Mouse (Mus musculus) c-Kit-positive CD71-positive TER-119-negative erythroid progenitor cells, embryonic 14.5 days (primary cell): ENCODE results near the gene Hif3a.
A peak's percentile ranks its signal among the peaks of the same experiment; 100 is the strongest.
"Not testable (repeated sequence)": the region's sequence is repeated elsewhere in the genome, so short reads cannot be mapped to it uniquely, and the experiment has no call there.

Experiments used
- DNase-seq: peaks from one replicate; pipeline ENCODE4 v3.0.0-alpha.2; 2013; ENCODE audit warnings: low read depth

Hif3a gene

GRCm38 (mm10) chr7:17062389-17062788 is at the start of gene Hif3a:
TSS of gene Hif3a (minus strand) at chr7:17062427.
- no peak for DNase-seq

GRCm38 (mm10) chr7:17101631-17102030 is 39.4 kb upstream of the Hif3a start:
- not testable (repeated sequence) for DNase-seq

DNA sequence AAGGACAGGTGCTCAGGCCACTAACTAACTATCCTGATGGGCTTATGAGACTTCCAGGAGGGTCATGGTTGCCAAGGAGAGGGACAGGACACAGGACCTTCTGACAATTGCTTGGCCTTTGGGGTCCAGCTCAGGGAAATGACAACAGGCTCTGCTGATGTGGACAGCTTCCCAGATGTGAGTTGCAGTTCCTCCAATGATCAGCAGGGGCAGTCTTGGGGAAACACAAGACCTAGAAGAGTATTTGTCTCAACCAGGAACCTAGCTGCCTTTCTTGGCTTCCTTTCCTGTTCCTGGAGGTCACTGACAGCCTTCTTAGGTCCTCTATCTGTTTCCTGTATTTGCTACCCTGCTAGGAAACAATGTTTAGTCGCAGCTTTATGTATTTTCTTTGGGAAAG is 29.1 kb upstream of the Hif3a start:
- DNase-seq, result peak; percentile 16

GRCm38 (mm10) chr7:17090058-17090585 is 27.9 kb upstream of the Hif3a start:
- no peak for DNase-seq

- no peak for DNase-seq
These were observed 25.5 kb upstream of the Hif3a start for GRCm38 (mm10) chr7:17087731-17088130.

DNA sequence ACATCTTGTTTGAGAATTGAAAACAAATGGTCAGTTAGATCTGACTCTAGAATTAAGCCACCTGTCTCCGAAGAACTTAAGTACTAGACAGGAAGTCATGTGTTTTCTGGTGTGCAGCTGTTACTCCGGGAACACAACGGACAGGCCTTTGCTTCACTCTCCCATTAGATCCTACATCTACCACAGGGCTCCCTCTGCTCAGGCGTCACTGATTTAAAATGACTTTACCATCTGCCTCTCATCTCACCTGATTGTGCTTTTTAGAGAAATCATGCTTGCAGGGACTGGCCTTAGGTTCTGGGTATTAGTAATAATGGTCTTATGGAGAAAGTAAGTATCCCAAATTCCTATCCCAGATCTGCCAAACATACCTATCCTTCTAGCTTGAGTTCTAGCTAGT is 20.5 kb upstream of the Hif3a start:
- no peak for DNase-seq

GRCm38 (mm10) chr7:17078076-17078654 is 15.9 kb upstream of the Hif3a start:
- DNase-seq, result no peak

DNA sequence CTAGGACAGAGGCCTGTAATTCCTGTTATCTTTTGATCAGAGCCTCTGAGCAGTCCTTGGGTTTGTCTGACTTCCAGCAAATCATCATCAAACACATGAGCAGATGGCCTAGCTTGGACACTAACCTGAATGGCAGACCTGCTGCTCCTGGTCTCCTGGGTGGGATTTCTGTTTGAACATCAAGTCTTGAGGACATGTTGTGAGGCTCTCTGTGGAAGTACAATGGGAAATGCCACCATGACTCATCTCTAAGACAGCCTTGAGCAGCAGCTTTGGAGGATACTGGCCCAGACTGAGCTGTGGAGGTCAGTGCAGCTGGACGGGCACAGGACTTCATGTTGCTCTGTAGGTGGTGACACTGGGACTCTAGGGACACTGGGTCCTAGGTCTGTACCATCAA is 14.3 kb upstream of the Hif3a start:
- DNase-seq, result no peak

DNA sequence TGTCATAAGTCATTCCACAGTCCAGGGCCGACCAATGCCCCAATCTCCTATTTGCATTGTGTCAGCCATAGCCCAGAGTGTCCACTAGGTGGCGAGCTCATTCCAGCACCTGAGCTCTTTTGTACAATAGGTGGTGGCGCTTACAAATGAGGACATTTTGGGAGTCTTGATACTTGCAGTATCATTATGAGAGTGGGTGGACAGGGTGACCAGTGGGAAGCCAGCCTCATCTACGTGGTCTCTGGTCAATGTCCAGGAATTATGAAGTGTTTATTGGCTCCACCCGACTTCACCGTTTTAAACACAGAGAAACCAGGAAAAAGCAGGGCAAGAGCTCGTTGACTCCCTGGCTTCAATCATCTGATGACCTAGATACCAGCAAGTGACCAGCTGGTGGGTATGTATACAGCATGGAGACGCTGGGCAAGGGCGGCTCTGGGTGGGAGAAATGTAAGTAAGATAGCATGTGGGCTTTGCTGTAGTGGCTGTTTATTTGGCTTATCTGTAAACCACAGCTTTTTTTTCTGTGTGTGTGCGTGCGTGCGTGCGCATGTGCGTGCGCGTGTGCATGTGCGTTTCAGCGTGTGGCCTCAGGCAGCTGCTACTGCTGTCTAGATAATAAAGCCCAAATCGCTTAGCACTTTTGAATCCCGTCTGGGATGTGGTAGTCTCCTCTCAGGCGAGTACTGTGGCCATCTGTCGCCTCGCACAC is 11.8 kb upstream of the Hif3a start, which contains the start of gene Psg16:
Gene Psg16 (plus strand): TSS at position 137 of the 712 bp plus-strand sequence.
- peak; percentile 67 for DNase-seq

- no peak for DNase-seq
These were observed 11.3 kb upstream of the Hif3a start for GRCm38 (mm10) chr7:17073513-17073903.

GRCm38 (mm10) chr7:17067651-17068050 is 5.4 kb upstream of the Hif3a start:
- DNase-seq, result not testable (repeated sequence)

DNA sequence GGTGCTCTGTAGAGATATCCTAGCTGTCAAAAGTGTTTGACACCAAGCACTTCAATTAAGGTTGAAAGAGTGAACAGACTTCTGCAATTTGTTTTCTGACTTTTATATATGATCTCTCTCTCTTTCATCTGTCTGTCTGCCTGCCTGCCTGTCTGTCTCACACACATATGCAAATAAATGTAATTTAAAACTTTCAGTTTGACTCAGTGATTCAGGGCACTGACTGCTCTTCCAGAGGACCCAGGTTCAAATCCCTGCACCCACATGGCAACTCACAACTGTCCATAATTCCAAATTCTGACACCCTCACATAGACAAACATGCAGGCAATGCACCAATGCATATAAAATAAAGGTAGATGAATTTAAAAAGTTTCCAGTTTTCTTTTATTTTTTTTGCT is 4.8 kb upstream of the Hif3a start:
- DNase-seq, result no peak

- DNase-seq, result peak; percentile 67
These were observed 4.2 kb upstream of the Hif3a start for GRCm38 (mm10) chr7:17066412-17066811.

GRCm38 (mm10) chr7:17065620-17066019 is 3.4 kb upstream of the Hif3a start:
- DNase-seq, result no peak

GRCm38 (mm10) chr7:17062845-17063244 is 618 bp upstream of the Hif3a start:
- no peak for DNase-seq

DNA sequence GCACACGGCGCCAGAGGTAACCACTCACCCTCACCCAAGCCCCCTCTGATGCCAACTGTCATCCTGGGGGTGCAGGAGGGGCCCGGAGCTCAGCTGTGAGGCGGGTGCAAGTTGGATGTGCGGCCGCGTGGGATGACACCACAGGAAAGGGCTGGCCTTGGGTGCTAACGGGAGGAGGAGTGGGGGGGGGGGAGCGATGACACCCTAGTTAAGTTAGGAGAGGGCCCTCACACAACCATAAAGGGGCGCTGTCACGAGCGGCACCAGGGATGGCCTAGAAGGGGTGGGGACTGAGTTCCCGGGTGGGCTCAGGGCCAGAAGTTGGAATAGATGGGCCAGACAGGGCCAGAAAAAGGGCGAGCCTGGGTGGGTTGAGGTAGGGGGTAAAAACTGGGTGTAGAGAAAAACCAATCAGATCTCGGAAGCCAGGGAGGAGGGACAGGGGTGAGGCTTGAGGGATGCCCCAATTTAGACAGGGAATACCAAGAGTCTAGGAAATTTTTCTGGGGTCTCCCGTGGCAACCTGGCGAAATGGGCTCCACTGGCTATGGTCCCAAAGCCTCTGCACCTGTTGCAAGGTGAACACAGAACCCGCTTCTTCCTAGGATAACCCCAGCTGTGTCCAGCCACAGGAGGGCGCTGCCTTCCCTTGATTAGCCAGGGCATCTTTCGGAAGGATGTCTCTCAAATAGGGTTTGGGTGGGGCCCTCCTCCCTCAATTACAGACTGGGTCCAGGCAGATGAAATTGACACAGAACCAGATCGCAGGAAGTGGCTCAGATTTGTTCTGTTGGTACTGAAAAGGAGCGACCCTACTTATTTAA is 1.2 kb downstream of the Hif3a start:
- DNase-seq, result no peak

DNA sequence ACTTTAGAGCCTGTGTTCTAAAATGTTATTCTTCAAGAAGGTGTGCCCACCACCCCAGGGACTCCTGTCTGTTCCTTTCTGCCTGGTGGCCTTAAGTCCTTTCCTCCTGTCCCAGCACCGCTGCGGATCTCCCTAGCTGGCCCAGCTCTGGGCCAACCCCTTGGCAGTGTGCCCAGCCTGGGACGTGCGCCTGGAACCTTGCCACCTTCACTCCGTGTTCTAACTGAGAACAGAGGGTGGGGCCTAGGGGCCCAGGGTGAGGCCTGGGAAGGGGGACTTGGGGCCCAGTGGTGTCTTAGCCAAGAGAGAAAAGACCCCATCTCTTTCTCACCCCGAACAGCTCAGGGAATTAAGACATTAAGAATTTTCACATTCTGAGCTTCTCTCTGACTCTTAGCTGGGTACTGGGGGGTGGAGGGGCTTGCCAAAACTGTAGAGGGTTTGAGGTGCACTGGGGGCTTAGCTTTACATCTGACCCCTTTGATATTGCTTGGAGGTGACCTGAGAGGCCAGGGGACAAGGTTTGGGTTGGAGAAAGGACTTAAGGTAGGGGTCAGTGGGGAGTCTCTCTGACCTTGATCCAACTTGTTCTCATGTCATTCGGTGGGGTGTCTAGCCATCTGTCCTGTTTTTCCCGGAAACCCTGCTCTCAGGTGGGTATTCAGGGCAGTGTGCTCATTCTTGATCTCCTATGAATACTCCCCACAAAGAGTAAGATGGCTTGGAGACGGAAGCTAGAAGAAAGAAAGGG is 2.0 kb downstream of the Hif3a start:
- DNase-seq, result peak; percentile 83

DNA sequence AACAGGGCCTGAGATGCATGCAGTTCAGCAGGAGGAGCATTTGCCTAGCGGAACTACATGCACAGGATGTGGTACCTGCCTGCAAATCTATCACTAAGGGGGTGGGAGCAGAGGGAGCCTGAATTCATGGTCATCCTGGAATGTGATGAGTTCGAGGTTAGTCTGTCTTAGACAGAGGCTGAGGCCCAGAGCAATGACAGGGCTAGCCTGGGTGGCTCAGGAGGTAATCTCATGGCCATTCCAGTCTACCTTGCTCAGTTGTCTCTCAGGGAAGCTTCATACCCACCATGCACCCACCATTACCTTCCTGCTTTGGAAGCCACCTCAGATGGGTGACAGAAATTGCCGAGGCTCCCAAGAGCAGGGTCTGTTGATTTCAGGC is 2.8 kb downstream of the Hif3a start:
- no peak for DNase-seq

- DNase-seq, result no peak
These were observed 3.3 kb downstream of the Hif3a start for GRCm38 (mm10) chr7:17058816-17059462.

- peak; percentile 72 for DNase-seq
These were observed 4.0 kb downstream of the Hif3a start for GRCm38 (mm10) chr7:17058071-17058689.
